Mouse (Mus musculus) kidney, embryonic 15.5 days (tissue): ENCODE measurements around the gene Lrrc61. TPM values are rescaled to one million over a fixed set of nuclear protein-coding genes. Genes with fewer than 3 reads are reported as not detected.
A peak's percentile ranks its signal among the peaks of the same experiment; 100 is the strongest.

Source experiments
- ATAC-seq: fragments of 200-750 bp; cut with Nextera tagmentation; replicated peaks from 2 replicates; pipeline ENCODE4 v1.8.0; 2017; ENCODE audit warnings: moderate TSS enrichment; ENCODE audit not compliant: low FRiP score
- H3K27ac ChIP-seq: fragments of 300-500 bp; sonication (generic); 2 replicates; pipeline ENCODE4 v1.5.1; 2015; ENCODE audit warnings: mild to moderate bottlenecking, inconsistent platforms
- H3K27me3 ChIP-seq: fragments of 300-500 bp; sonication (generic); 2 replicates; pipeline ENCODE4 v1.6.1; 2015; ENCODE audit warnings: inconsistent platforms
- H3K36me3 ChIP-seq: fragments of 300-500 bp; sonication (generic); 2 replicates; pipeline ENCODE4 v1.6.1; 2015; ENCODE audit warnings: inconsistent platforms
- H3K4me1 ChIP-seq: fragments of 300-500 bp; sonication (generic); 2 replicates; pipeline ENCODE4 v1.6.1; 2015; ENCODE audit warnings: inconsistent platforms
- H3K4me2 ChIP-seq: fragments of 300-500 bp; sonication (generic); 2 replicates; pipeline ENCODE4 v1.6.1; 2015; ENCODE audit warnings: moderate library complexity, mild to moderate bottlenecking, inconsistent platforms
- H3K4me3 ChIP-seq: fragments of 300-500 bp; sonication (generic); replicated peaks from 2 replicates; pipeline ENCODE4 v1.5.1; 2015; ENCODE audit warnings: mild to moderate bottlenecking, inconsistent platforms
- H3K9ac ChIP-seq: fragments of 300-500 bp; sonication (generic); 2 replicates; pipeline ENCODE4 v1.6.1; 2015; ENCODE audit warnings: mild to moderate bottlenecking, inconsistent platforms
- H3K9me3 ChIP-seq: fragments of 300-500 bp; sonication (generic); replicated peaks from 2 replicates; pipeline ENCODE4 v1.6.1; 2016; ENCODE audit warnings: inconsistent platforms
- WGBS: fragments of 180-500 bp; shearing (Covaris S2); methylation state at CpG from one replicate; pipeline ENCODE4 v1.1.7; 2015; ENCODE audit warnings: mixed read lengths; 5-methylcytosine and 5-hydroxymethylcytosine counted together
- polyA plus RNA-seq: library from polyadenylated mRNA; unstranded; fragments of >200 nt; fragmentation: Nextera tagmentation; extraction: Ambion mirVana; gene quantifications from 2 replicates; pipeline ENCODE4 v1.2.1, GENCODE M21; 2015

The Lrrc61 gene
- polyA plus RNA-seq, 1 experiment from 2014 or later: 16.4 TPM

- Histone ChIP-seq H3K36me3 (no peaks in the 10 kb centered on the region), H3K9ac (peak overlapping the region; percentile 36), H3K4me1 (peaks cover 15% of the 10 kb centered on the region), H3K4me3 (peak overlapping the region; percentile 45), H3K27ac (peak overlapping the region; percentile 97), H3K27me3 (no peaks in the 10 kb centered on the region), H3K4me2 (peak overlapping the region; percentile 70), H3K9me3 (no peaks in the 10 kb centered on the region)
- WGBS: 87% methylated on average over 4 of the region's 4 CpGs
- no peak for ATAC-seq
These were observed 777 bp upstream of the Lrrc61 start for GRCm38 (mm10) chr6:48553819-48554218.

GRCm38 (mm10) chr6:48555104-48555890 lies 701 bp downstream of the Lrrc61 start:
- Histone ChIP-seq H3K4me2 (peak overlapping the region; percentile 70), H3K36me3 (no peaks in the 10 kb centered on the region), H3K9me3 (no peaks in the 10 kb centered on the region), H3K4me3 (peak overlapping the region; percentile 45), H3K27me3 (no peaks in the 10 kb centered on the region), H3K27ac (peak overlapping the region; percentile 97), H3K9ac (peak overlapping the region; percentile 36), H3K4me1 (peaks cover 15% of the 10 kb centered on the region)
- peak; percentile 85 for ATAC-seq
- WGBS: 31% methylated on average over 14 of the region's 14 CpGs

GRCm38 (mm10) chr6:48555956-48556355 lies 1.4 kb downstream of the Lrrc61 start:
- H3K4me1 ChIP-seq: peaks cover 15% of the 10 kb centered on the region
- H3K36me3 ChIP-seq: no peaks in the 10 kb centered on the region
- no peak overlapping the region for H3K4me3 ChIP-seq
- no peak for ATAC-seq
- no peak overlapping the region; the same call in 1 of the 2 replicates for H3K4me2 ChIP-seq
- WGBS: 89% methylated on average over 3 of the region's 3 CpGs
- H3K9ac ChIP-seq: no peak overlapping the region
- no peaks in the 10 kb centered on the region for H3K9me3 ChIP-seq
- H3K27ac ChIP-seq: 0 out of 2 replicates have a peak overlapping the region, but pooled peaks have one; percentile 97
- no peaks in the 10 kb centered on the region for H3K27me3 ChIP-seq

GRCm38 (mm10) chr6:48565693-48566310 lies 11.2 kb downstream of the Lrrc61 start:
- H3K4me2 ChIP-seq: no peak overlapping the region
- no peak overlapping the region for H3K4me3 ChIP-seq
- no peaks in the 10 kb centered on the region for H3K9me3 ChIP-seq
- H3K27me3 ChIP-seq: no peaks in the 10 kb centered on the region
- peak overlapping the region; percentile 67; the same call in 1 of the 2 replicates for H3K27ac ChIP-seq
- no peak overlapping the region for H3K9ac ChIP-seq
- H3K36me3 ChIP-seq: peaks cover 6% of the 10 kb centered on the region
- whole genome bisulfite sequencing: 82% methylated on average over 4 of the region's 4 CpGs
- H3K4me1 ChIP-seq: peaks cover 34% of the 10 kb centered on the region
- no peak for ATAC-seq

- Histone ChIP-seq H3K4me2 (no peak overlapping the region), H3K9ac (no peak overlapping the region), H3K9me3 (no peaks in the 10 kb centered on the region), H3K27ac (peak overlapping the region; percentile 67), H3K36me3 (peaks cover 6% of the 10 kb centered on the region), H3K4me3 (no peak overlapping the region), H3K4me1 (peaks cover 34% of the 10 kb centered on the region), H3K27me3 (no peaks in the 10 kb centered on the region)
- WGBS: 25% methylated on average over 5 of the region's 5 CpGs
- peak; percentile 26 for ATAC-seq
These were observed 11.7 kb downstream of the Lrrc61 start for GRCm38 (mm10) chr6:48566312-48566711.

GRCm38 (mm10) chr6:48568036-48568984 lies 13.7 kb downstream of the Lrrc61 start:
- ATAC-seq: peak; percentile 31
- 57% methylated on average over 21 of the region's 21 CpGs for WGBS
- no peaks in the 10 kb centered on the region for H3K27me3 ChIP-seq
- H3K9me3 ChIP-seq: no peaks in the 10 kb centered on the region
- H3K9ac ChIP-seq: no peak overlapping the region
- peaks cover 6% of the 10 kb centered on the region; the same call in 1 of the 2 replicates for H3K36me3 ChIP-seq
- H3K27ac ChIP-seq: peak overlapping the region; percentile 82
- peaks cover 54% of the 10 kb centered on the region for H3K4me1 ChIP-seq
- no peak overlapping the region for H3K4me3 ChIP-seq
- no peak overlapping the region for H3K4me2 ChIP-seq

GRCm38 (mm10) chr6:48569065-48569807 lies 14.6 kb downstream of the Lrrc61 start:
- H3K4me2 ChIP-seq: no peak overlapping the region
- peak overlapping the region; percentile 82 for H3K27ac ChIP-seq
- WGBS: 59% methylated on average over 8 of the region's 8 CpGs
- ATAC-seq: no peak
- peaks cover 6% of the 10 kb centered on the region; the same call in 1 of the 2 replicates for H3K36me3 ChIP-seq
- H3K9ac ChIP-seq: no peak overlapping the region
- no peaks in the 10 kb centered on the region for H3K9me3 ChIP-seq
- H3K27me3 ChIP-seq: no peaks in the 10 kb centered on the region
- H3K4me3 ChIP-seq: no peak overlapping the region
- H3K4me1 ChIP-seq: peaks cover 55% of the 10 kb centered on the region

- Histone ChIP-seq H3K9me3 (no peaks in the 10 kb centered on the region), H3K27ac (peak overlapping the region; percentile 75), H3K4me1 (peaks cover 41% of the 10 kb centered on the region), H3K4me2 (peak overlapping the region; percentile 47), H3K36me3 (no peaks in the 10 kb centered on the region), H3K4me3 (peak overlapping the region; percentile 12), H3K9ac (no peak overlapping the region), H3K27me3 (no peaks in the 10 kb centered on the region)
- no peak for ATAC-seq
- 91% methylated on average over 5 of the region's 5 CpGs for WGBS
These were observed 17.4 kb downstream of the Lrrc61 start for GRCm38 (mm10) chr6:48572014-48572413.

GRCm38 (mm10) chr6:48572572-48573061 lies 18.0 kb downstream of the Lrrc61 start, which contains the start of gene Rarres2:
Rarres2 (minus strand) TSS chr6:48572789.
- Histone ChIP-seq H3K9ac (no peak within 1 kb of the TSS), H3K27me3 (no peaks in the 10 kb centered on the region), H3K4me1 (peaks cover 43% of the 10 kb centered on the region), H3K9me3 (no peaks in the 10 kb centered on the region), H3K4me3 (peak within 1 kb of the TSS; percentile 12), H3K4me2 (peak within 1 kb of the TSS; percentile 47), H3K36me3 (no peaks in the 10 kb centered on the region), H3K27ac (peak within 1 kb of the TSS; percentile 75)
- peak; percentile 58 for ATAC-seq
- WGBS: 10% methylated on average over 6 of the region's 6 CpGs

GRCm38 (mm10) chr6:48573280-48573679 lies 18.7 kb downstream of the Lrrc61 start:
- Histone ChIP-seq H3K9me3 (no peaks in the 10 kb centered on the region), H3K9ac (no peak overlapping the region), H3K4me2 (no peak overlapping the region), H3K4me1 (peaks cover 43% of the 10 kb centered on the region), H3K36me3 (no peaks in the 10 kb centered on the region), H3K27ac (peak overlapping the region; percentile 72), H3K27me3 (no peaks in the 10 kb centered on the region), H3K4me3 (no peak overlapping the region)
- 25% methylated on average over 10 of the region's 10 CpGs for WGBS
- ATAC-seq: peak; percentile 49; the same call in 1 of the 2 replicates

GRCm38 (mm10) chr6:48573981-48574380 lies 19.4 kb downstream of the Lrrc61 start:
- 72% methylated on average over 3 of the region's 3 CpGs for WGBS
- no peak overlapping the region for H3K9ac ChIP-seq
- H3K4me1 ChIP-seq: peaks cover 41% of the 10 kb centered on the region
- no peak overlapping the region for H3K27ac ChIP-seq
- H3K27me3 ChIP-seq: no peaks in the 10 kb centered on the region
- H3K9me3 ChIP-seq: no peaks in the 10 kb centered on the region
- ATAC-seq: no peak
- no peak overlapping the region for H3K4me3 ChIP-seq
- no peak overlapping the region for H3K4me2 ChIP-seq
- no peaks in the 10 kb centered on the region for H3K36me3 ChIP-seq
